Mouse (Mus musculus): ENCODE data around the gene Smox.
"Not testable (repeated sequence)": the region's sequence is repeated elsewhere in the genome, so short reads cannot be mapped to it uniquely, and the experiment has no call there.

Smox gene

GRCm38 (mm10) chr2:131491196-131491595, at the start of gene Smox:
TSS of gene Smox (plus strand) at chr2:131491496.
- no peak for DNase-seq

- DNase-seq, result peak; percentile 33
These were observed 48.0 kb upstream of the Smox start for GRCm38 (mm10) chr2:131443084-131443890.

DNA sequence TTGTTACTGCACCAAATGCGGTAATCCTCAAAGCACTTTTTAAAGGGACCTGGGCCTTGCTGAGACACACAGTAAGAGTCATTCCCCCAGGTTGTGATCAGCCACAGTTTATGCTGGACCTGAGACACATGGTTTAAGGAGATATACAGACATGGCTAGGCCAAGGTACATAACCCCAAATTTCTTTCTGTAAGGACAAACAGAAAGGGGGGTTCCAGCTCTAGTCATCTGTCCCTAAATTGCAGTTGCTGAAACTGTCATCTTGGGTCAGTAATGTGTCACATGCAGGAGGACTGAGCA, 47.5 kb upstream of the Smox start:
- DNase-seq, result no peak

GRCm38 (mm10) chr2:131446416-131446982, 44.8 kb upstream of the Smox start:
- DNase-seq, result no peak

GRCm38 (mm10) chr2:131447566-131448330, 43.5 kb upstream of the Smox start:
- DNase-seq, result no peak

GRCm38 (mm10) chr2:131448353-131448752, 42.9 kb upstream of the Smox start:
- DNase-seq, result no peak

- DNase-seq, result no peak
These were observed 41.6 kb upstream of the Smox start for GRCm38 (mm10) chr2:131449720-131450119.

DNA sequence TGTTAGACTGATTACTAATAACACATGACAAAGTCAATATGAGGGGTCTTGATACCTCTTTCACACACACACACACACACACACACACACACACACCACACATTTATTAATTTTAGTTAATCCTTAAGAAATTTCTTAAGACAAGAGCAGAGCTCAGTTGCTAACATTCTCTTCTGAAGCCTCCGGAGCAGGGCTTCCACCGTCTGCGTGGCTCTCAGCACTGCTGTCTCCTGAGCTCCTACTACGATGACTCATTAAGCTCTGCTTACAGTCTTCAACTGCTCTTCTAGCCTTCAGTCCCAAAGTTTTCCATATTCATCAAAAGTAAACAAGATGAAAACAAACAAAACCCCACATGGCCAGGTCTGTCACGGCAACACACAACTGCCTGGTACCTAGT, 40.8 kb upstream of the Smox start:
- DNase-seq, result no peak

- DNase-seq, result no peak
These were observed 33.6 kb upstream of the Smox start for GRCm38 (mm10) chr2:131457728-131458127.

GRCm38 (mm10) chr2:131460946-131461682, 30.2 kb upstream of the Smox start:
- DNase-seq, result no peak

DNA sequence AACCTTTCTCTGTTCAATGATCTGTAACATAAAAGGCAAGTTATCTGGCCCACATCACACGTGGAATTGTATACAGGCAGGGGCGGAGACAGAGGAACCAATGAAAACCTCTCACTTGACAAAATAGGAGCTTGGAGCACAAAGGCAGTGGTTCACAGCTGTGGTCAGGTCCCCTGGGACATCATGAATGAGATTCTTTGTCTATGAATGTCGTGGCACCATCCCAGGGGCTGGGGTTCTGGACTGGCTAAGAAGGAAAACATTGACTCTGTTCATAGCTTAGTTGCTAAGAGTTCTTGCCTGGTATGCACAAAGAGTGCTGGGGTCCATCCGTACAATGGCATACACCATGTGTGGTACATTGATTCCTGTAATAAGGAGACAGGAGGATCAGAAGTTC, 28.3 kb upstream of the Smox start:
- DNase-seq, result no peak

DNA sequence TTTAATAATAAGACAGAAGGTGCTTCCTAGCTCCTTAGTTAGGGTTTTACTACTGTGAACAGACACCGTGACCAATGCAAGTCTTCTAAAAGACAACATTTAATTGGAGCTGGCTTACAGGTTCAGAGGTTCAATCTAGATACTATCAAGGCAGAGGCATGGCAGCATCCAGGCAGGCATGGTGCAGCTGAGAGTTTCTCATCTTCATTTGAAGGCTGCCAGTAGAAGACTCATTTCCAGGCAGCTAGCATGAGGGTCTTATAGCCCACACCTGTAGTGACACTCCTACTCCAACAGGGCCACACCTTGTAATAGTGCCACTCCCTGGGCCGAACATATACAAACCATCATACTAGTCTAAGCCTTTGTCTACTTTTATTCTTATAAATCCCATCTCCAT, 27.1 kb upstream of the Smox start:
- DNase-seq, result no peak

DNA sequence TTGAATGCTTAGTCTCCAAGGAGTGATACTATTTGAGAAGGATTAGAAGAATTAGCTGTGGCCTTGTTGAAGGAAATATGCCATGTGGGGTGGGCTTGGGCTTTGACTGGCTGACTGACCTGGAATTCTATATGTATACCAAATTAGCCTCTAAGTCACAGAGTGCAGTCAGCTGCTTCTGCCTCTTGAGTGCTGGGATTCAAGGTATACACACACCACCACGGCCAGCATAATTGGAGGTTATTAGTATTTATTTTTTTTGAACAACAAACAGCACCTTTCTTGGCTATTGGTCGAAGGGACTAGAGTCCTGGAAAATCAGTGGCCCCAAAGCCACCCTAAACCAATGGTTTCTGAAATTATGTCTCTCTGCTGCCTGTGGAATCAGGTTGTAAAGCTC, 24.6 kb upstream of the Smox start:
- no peak for DNase-seq

- no peak for DNase-seq
These were observed 21.4 kb upstream of the Smox start for GRCm38 (mm10) chr2:131469916-131470315.

- DNase-seq, result no peak
These were observed 17.5 kb upstream of the Smox start for GRCm38 (mm10) chr2:131473749-131474148.

GRCm38 (mm10) chr2:131477105-131477504, 14.2 kb upstream of the Smox start:
- not testable (repeated sequence) for DNase-seq

- DNase-seq, result no peak
These were observed 13.4 kb upstream of the Smox start for GRCm38 (mm10) chr2:131477917-131478316.

- DNase-seq, result no peak
These were observed 12.9 kb upstream of the Smox start for GRCm38 (mm10) chr2:131478349-131478748.

GRCm38 (mm10) chr2:131478916-131479315, 12.4 kb upstream of the Smox start:
- no peak for DNase-seq

DNA sequence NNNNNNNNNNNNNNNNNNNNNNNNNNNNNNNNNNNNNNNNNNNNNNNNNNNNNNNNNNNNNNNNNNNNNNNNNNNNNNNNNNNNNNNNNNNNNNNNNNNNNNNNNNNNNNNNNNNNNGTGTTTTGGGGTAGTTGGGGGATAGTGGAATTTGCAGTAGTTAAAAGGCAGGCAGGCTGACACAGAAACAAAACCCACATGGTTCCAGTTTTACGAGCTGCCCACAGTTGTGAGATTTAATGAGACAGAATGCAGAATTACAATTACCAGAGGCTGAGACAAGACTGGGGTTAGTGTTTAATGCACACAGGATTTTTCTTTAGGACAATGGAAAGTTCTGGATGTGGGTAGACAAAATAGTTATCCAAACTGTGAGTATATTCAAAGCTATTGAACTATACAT, 9.6 kb upstream of the Smox start:
- no peak for DNase-seq

GRCm38 (mm10) chr2:131482478-131482877, 8.8 kb upstream of the Smox start:
- no peak for DNase-seq

DNA sequence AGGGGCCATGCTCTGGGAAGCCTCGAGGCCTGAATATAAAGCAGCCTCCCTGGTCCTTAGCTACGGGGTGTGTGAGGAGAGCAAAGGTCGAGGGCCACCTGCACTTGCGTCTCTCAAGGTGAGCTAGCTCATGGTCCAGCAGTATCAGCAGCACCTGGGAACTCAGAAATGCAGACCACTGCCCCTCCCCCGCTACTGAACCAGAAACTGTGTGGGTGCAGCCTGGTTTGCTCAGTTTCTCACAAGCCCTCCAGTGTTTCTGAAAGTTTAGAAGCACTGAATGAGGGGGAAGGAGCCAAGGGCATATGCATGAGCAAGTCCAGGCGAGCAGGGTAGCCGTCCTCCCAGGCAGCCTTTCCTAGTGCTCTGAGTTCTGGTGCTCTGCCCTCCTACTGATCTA, 7.7 kb upstream of the Smox start:
- no peak for DNase-seq

DNA sequence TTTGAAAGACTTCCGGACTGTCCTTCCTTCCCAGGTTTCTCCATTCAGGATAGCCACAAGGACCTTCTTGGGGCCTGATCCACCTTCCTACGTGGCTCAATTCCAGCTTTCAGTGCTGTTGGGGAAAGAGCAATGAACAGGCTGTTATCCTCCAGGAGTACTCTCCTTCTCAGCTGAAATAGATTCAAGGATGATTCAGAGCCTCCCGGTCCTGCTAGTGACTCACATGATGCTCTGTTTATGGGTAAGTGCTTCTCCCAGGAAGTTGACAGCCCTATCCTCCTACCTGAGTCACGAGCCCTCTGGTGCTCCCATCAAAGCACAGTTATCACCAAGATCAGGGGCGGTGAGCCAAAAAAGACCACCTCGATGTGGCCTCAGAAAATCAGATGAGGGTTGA, 7.1 kb upstream of the Smox start:
- DNase-seq, result no peak

GRCm38 (mm10) chr2:131485126-131485525, 6.2 kb upstream of the Smox start:
- no peak for DNase-seq

Data from thymus, postnatal 4 days (tissue).